Mouse (Mus musculus) heart, adult 11 months (tissue): ENCODE results near the gene Ttll6.

Source experiments
- DNase-seq: peaks from one replicate; pipeline ENCODE4 v3.0.0; 2022

Ttll6 gene

DNA sequence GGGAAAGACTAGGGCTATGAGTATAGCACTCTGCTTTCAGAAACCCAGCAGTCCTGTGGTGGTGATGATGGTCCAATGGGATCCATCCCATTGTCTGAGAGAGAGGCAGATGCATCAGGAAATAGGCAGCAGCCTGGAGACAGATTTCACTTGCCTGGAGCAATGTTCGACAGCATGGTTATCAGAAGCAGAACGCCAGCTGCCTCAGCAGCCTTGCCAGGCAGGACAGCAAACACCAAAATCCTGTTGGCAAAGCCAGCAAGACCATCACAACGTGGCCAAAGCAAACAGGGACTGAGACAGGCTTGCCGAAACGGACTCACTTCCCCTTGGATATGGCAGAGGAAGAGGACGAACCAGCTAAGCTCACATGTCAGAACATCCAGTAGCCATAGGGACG is 35.4 kb downstream of the Ttll6 start:
- DNase-seq = no peak

- no peak for DNase-seq
These were observed 37.3 kb downstream of the Ttll6 start for GRCm38 (mm10) chr11:96170711-96171379.

GRCm38 (mm10) chr11:96171601-96172000 is 38.0 kb downstream of the Ttll6 start:
- DNase-seq = no peak

- DNase-seq = no peak
These were observed 39.1 kb downstream of the Ttll6 start for GRCm38 (mm10) chr11:96172511-96173287.

GRCm38 (mm10) chr11:96173288-96173840 is 39.8 kb downstream of the Ttll6 start:
- no peak for DNase-seq

GRCm38 (mm10) chr11:96174881-96175280 is 41.3 kb downstream of the Ttll6 start:
- no peak for DNase-seq

DNA sequence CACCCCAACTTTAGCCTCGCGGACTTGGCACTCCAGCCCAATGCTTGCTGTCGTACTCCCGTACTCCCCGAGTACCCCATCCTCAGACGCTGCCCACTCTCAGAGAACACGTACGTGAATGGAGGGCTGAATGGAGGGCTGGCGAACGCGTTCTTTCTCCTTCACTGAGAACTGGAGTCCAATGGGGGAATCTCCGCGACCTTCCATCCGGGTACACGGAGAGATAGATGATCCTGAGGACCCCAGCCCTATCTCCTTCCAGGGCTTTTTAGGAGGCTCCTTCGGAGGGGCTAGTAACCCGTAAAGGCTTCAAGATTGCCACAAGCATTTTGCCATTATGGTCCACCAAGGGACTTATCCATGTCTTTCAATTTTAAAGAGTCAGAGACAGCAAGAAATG is 41.9 kb downstream of the Ttll6 start:
- DNase-seq = no peak

GRCm38 (mm10) chr11:96175951-96176530 is 42.5 kb downstream of the Ttll6 start:
- DNase-seq = no peak

DNA sequence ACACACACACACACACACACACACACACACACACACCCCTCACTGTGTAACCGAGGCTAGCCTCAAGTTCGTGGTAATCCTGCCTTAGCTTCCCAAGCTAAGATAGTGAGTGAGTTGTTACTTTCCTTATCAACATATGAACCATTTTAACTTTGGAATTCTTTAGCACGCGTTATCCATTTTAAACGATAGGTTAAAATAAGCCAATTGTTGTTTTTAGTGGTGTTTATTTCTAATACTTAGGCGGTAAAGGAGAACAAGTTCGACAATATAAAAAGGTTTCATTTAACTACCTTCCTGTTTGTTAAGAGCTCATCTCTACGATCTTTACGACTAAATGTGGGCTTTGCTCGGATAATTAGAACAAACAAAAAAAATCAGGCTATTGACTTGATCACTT is 43.3 kb downstream of the Ttll6 start:
- DNase-seq = no peak

DNA sequence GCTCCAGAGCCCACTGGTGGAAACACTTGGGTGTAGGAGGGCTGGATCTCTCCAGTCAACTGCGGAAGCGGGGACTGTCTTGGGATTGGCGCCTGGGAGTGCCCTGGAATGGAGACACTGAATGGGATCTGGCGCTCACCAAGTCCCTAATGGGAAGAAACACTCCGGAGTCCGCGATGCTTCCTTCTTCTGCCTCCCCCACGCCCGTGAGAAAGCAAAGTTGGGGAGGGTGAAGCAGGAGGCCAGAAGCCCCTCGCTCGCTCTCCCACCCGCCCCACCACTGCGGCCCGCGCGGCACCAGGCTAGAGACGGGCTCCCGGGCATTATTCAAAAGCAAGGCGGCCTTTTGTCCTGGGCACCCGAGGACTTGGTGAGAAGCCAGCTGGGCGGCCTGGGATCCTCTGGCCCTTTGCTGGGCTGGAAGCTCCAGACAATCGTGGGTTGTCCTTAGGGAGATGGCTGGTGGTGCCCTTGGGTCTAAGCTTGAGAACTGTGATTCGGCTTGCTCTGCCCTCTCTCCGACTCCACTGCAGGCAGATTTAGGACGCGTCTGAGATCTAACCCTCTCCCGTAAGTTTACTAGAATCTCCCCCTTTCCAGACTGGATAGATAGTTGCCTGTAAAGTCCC is 44.1 kb downstream of the Ttll6 start:
- no peak for DNase-seq

- no peak for DNase-seq
These were observed 44.8 kb downstream of the Ttll6 start for GRCm38 (mm10) chr11:96178356-96178755.

DNA sequence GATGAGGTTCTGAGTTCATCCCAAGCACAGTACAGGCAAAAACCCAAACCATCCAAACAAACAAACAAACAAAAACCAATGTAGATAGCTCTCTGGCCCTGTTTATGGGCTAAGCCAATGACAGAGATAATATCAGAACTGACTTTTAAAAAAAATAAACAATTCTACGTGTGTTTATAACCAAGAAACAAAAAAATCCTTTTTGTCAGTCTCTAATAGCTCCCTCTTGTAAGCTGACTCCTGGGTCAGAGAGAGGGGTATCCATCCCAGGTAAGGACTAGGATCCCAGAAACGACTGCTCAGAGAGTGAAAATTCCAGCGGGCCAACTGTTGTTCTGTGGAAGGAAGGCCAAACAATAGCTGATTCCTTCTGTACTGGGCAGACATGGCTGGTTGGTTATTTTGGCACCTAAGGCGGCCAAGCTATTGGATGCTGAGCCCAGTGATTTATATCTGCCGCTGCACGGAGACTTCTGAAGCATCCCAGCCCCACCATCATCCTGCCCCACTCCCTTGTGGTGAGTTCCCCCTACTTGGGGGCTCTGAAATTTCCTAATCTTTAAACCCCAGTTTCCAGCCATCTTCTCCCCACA is 45.4 kb downstream of the Ttll6 start:
- no peak for DNase-seq

- DNase-seq = no peak
These were observed 47.5 kb downstream of the Ttll6 start for GRCm38 (mm10) chr11:96181061-96181460.

DNA sequence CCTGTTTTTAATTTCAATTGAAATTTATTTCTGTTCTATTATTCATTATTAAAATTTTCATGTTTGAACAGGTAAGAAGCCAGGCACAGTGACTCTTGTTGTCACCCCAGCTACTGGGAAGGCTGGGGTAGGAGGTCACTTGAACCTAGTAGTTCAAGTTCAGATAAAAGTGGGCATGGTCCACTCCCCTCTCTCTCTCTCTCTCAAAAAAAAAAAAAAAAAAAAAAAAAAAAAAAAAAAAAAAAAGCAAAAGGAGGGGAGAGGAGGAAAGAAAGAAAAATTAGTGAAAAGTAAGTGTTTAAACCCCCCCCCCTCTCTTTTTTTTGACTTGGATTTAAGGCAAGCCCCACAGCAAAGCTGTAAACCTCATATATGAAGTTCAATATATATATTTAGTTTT is 50.6 kb downstream of the Ttll6 start:
- no peak for DNase-seq

- no peak for DNase-seq
These were observed 53.7 kb downstream of the Ttll6 start for GRCm38 (mm10) chr11:96187321-96187720.

DNA sequence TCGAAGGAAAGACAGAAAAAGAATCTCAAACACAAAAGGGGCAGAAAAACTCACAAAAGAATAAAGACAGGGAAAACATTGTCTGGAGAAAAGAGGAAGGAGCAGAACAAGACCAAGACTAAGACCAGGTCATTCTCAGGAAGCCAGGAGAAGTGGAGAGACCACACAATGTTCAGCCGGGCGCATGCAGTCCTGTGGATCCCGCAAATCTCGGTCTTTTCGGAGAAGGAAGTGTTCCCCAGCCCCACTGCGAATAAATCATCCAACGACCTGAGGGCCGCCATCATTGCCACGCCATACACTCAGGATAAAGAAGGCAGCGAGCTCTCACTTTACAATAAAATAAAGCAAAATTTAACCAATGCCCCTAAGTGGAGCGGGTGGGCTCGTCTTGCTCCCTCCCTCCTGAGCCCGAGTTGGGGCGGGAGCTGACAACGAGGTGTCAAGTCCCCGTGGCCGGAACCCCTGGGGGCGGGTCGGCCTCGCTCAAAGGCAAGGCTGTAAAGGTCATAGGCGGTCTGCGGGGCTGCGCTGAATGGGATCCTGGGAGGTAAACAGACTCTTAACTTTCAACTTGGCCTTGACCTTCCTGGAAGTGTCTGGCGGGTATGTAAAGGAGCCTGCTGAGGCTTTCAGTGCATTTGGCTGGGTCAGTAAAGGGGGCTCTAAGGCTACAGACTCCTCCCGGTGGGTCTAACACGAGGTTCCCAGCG is 56.4 kb downstream of the Ttll6 start:
- no peak for DNase-seq

DNA sequence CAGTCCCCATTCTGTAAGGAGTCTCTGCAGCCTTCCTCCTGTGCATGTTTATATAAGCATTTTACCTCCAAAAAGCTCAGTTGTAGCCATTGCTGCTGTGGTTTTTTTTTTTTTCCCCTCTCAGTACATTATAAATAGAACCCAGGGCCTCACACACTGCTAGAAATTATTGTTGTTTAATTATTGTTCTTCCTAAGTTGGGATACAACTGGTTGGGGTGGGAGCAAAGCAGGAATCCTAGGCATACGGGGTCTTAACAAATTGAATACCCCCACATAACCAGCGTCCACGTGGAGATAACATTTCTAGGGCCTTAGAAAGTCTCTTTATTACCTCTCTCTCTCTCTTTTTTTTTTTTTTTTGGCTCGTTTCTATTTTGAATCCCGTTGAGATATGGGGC is 57.5 kb downstream of the Ttll6 start:
- DNase-seq = no peak

DNA sequence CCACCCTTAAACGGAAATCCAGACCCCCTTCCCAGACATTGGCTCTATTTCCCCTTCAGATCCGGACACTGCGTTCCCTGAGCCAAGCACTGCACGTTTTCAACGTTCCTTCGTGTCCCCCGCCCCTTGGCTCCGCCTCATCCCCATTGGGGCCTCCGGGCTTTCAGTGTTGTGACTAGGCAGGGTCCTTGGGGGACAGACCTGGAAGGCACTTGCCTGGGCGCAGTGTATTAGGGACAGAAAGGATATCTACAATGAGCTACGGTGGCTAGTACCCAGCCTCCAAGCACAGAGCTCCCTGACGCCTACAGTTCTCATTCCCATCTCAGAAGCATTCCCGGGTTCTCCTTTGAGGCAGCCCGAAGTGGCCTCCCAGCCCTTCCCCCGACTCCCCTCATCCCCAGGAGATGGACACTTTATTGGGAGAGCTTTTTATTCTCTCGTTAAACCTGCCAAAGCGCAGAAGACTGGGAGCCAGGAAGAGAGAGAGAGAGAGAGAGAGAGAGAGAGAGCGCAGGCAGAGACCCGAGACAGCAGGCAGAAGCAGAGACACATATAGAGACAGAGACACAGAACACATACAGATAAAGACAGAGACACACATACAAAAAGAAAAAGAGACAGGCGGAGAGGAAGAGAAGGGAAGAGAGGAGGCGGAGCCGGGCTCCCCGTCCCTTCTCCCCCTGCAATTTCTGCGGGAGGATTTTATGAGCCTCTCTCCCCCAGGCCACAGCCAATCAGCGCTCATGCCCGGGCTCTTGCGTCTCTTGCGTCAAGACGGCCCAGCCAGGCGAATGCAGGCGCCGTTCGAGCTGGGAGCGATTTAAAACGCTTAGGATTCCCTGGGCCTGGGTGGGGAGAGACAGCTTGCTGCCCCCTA is 60.2 kb downstream of the Ttll6 start, which contains the start of gene Hoxb13:
Gene Hoxb13, plus strand, starts transcription at position 796 of the 880 bp plus-strand sequence.
- DNase-seq = no peak

DNA sequence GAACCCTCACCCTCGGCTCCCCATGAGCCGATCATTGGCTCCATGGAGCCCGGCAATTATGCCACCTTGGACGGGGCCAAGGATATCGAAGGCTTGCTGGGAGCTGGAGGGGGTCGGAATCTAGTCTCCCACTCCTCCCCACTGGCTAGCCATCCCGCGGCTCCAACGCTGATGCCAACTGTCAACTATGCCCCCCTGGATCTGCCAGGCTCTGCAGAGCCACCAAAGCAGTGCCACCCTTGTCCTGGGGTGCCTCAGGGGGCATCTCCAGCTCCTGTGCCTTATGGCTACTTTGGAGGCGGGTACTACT is 60.8 kb downstream of the Ttll6 start:
- DNase-seq = no peak

GRCm38 (mm10) chr11:96194961-96195640 is 61.5 kb downstream of the Ttll6 start:
- DNase-seq = no peak

GRCm38 (mm10) chr11:96195769-96196280 is 62.2 kb downstream of the Ttll6 start:
- DNase-seq = no peak
